Mouse (Mus musculus) embryo, embryonic 9.5 days (tissue): ENCODE results near the gene Ern1.
A peak's percentile ranks its signal among the peaks of the same experiment; 100 is the strongest.
"Not testable (repeated sequence)": the region's sequence is repeated elsewhere in the genome, so short reads cannot be mapped to it uniquely, and the experiment has no call there.

Experiments used
- DNase-seq: peaks from one replicate; pipeline ENCODE4 v3.0.0-alpha.2; 2017; ENCODE audit errors: extremely low spot score

The Ern1 gene

GRCm38 (mm10) chr11:106437543-106437942 is 50.1 kb downstream of the Ern1 start:
- DNase-seq: no peak

GRCm38 (mm10) chr11:106437039-106437438 is 50.6 kb downstream of the Ern1 start:
- DNase-seq: no peak

- no peak for DNase-seq
These were observed 57.3 kb downstream of the Ern1 start for GRCm38 (mm10) chr11:106430392-106430791.

- DNase-seq: no peak
These were observed 58.0 kb downstream of the Ern1 start for GRCm38 (mm10) chr11:106429689-106430088.

DNA sequence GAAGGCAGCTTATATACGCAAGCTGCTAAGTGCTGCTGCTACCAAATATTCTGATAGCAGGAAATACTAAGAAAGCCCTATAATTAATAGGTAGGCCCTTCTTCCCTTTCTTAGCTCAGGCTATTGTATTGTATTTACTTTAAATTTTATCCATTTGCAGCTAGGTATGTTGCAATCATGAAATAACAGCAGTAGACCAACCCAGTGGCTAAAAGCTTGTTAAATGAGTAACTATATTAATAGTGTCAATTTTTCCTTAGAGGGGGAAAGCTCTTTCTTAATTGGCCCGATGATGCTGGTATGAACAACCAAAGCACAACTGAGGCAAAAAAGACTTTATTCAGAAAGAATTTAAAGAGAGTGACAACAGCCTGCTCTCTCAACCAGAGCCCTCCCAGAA is 59.1 kb downstream of the Ern1 start:
- no peak for DNase-seq

DNA sequence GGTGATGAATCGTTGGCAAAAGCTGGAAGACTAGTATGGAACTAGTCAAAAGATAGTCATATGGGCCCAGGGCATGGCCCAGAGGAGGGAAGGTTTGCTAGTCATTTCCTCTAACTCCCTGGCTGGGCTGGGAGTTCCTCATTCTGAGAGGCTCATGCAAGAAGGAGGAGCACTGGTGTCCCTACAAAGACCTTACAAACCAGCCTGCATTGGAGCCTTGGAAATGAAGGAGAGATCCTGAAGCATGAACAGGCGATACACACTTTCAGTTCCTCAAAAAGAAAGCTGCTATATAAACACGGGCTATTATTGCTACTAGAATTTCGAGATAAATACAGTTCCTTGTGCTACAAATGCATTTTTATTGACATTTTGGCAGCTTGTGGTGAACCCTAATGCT is 59.5 kb downstream of the Ern1 start:
- DNase-seq: no peak

- DNase-seq: no peak
These were observed 61.2 kb downstream of the Ern1 start for GRCm38 (mm10) chr11:106426447-106426846.

DNA sequence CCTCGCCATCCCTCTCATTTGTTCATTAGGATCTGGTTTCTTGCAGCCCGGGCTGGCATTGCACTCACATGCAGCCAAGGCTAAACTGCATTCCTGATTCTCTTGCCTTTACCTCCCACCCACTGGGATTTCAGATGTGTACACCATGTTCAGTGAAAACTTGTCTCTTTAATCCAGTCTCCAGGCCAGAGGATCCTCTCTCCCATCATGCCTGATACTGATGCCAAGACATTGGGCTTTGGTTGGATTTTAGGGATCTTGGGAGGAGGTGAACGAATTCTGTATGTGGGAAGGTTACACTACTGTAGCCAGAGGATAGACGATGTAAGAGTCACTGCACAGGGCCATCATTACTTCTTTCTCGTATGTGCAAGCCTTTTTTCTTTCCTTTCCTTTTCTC is 62.5 kb downstream of the Ern1 start:
- no peak for DNase-seq

GRCm38 (mm10) chr11:106419262-106420102 is 68.2 kb downstream of the Ern1 start:
- no peak for DNase-seq

GRCm38 (mm10) chr11:106418622-106419196 is 68.9 kb downstream of the Ern1 start:
- peak; percentile 83 for DNase-seq

GRCm38 (mm10) chr11:106417860-106418259 is 69.8 kb downstream of the Ern1 start:
- no peak for DNase-seq

DNA sequence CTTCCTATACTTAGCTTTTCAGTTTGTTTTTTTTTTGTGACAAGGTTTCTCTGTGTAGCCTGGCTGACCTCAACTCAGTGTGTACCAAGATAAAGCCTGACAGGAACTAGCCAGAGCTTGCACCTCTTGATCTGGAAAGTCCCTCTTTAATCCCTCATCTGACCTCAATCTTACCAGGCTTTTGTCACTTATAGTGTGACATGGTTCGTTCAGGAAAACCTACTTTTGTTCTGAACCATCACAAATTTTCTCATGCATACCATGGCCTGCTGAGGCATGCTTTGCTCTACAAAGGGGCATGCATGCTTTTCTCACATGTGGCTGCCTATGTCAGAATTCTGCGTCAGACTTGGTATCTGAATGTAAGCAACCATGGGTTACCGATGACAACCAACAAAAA is 71.3 kb downstream of the Ern1 start:
- DNase-seq: no peak

DNA sequence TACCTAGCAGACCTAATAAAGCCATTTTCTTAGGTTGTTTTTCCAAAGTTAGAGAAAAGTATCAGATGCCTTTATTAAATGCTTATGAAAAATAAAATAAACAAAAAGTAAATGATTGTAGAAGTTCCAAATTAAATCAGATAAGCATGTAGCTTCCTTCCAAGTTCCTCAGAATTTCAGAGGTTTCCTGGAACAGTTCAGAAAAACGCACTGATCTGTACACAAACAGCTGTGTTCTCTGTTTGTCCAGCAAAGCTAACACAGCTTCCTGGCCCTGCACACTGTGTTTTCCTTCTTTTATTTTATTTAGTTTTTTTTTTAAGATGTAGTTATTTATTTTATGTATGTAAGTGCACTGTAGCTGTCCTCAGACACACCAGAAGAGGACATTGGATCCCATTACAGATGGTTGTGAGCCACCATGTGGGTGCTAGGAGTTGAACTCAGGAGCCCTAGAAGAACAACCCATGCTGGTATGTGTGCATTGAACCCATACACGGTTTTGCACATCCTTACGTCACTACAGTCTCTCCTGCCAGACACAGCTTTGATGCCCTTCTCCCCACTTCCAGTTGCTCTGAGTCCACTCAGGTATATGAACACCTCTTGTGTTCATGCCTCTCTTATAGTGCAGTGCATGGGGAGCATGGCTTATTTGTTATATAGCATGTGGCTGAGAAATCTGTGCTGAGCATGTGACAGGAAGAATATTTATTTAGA is 74.9 kb downstream of the Ern1 start:
- no peak for DNase-seq

DNA sequence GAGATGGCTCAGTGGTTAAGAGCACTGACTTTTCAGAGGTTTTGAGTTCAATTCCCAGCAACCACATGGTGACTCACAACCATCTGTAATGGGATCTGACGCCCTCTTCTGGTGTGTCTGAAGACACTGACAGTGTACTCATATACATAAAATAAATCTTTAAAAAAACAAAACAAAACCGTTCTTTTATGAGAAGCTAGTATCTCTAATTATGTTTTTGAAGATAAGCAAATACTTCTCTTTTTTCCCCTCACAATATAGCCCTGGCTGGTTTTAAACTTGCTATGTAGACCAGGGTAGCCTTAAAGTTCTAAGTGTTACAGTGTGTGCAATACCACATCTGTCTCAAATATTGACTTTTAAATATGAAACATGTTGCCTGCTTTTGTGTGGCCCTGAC is 76.5 kb downstream of the Ern1 start:
- DNase-seq: no peak

GRCm38 (mm10) chr11:106410507-106410906 is 77.1 kb downstream of the Ern1 start:
- no peak for DNase-seq

DNA sequence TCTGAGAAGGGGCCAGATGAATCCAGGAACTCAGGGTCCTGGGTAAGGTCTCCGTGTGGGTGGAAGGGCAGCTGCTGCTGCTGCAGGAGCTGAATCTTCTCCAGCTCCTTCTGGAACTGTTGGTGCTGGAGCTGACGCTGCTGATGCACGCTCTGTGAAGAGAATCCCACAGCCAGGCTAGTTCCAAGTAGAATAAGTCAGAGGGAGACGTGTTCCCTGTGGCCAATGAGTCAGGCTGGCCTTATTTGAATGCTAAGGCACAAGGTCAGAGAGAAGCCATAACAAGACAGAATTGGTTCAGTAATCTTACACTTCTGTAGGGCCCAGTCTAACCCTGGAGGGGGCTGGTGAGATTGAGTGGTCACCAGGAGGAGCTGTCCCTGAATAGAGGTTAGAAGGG is 77.6 kb downstream of the Ern1 start:
- DNase-seq: no peak

DNA sequence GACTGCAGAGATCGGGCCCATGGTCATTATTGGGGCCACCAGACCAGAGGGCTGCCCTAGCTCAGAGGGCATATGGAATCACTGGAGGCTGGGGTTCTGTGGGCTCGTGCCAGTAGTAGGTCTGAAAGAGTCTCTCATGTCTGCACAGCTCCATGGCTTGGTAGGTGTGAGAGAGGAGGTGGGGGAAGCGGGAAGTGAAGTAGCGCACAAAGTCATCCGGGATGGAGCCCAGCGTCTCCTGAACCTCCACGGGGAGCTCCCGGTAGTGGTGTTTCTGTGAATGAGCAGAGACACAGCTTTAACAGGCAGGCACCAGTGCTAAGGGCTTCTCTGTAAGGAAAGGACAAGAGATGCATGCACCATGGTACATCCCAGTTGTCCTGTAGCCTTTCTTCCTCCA is 89.2 kb downstream of the Ern1 start:
- no peak for DNase-seq

GRCm38 (mm10) chr11:106397656-106398055 is 90.0 kb downstream of the Ern1 start:
- no peak for DNase-seq

DNA sequence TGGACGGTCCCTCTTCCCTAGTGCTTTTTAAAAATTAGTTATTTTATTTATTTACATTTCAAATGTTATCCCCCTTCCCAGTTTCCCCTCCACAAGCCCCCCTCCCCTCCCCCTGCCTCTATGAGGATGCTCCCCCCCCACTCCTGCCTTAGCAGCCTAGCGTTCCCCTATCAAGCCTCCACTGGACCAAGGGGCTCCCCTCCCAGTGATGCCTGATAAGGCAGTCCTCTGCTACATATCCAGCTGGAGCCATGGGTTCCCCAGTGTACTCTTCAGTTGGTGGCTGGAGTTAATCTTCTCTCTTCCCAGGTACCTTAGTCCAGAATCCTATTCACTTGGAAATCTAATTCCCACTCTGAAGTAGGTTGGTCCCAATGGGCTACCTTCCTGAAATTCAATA is 93.6 kb downstream of the Ern1 start:
- not testable (repeated sequence) for DNase-seq

GRCm38 (mm10) chr11:106393331-106393616 is 94.4 kb downstream of the Ern1 start:
- DNase-seq: no peak

DNA sequence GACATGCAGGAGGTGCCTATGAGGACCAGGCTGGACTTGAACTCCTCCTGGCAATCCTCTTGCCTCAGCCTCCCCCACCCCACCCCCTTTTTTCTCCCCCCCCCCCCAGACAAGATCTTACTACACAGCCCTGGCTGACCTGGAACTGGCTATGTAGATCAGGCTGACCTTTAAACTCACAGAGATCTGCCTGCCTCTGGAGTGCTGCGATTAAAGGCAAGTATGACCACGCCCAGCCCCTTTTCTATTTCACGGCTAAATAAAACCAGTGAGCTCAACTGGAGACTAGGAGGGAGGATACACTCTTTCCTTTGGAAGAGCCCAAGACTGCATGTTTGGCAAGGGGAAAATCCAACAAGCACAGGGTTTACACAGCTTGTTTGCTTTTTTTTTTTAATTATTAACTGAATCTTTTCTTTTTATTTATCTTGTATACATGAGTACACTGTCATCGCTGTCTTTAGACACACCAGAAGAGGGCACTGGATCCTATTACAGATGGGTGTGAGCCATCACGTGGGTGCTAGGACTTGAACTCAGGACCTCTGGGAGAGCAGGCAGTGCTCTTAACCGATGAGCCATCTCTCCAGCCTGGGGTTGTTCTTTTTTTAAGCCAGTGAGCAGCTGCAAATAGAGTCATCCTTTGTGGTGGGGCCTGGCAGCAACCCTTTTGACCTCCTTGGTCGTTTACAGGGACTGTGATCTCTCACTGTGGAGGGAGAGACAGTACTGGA is 94.9 kb downstream of the Ern1 start:
- DNase-seq: no peak

DNA sequence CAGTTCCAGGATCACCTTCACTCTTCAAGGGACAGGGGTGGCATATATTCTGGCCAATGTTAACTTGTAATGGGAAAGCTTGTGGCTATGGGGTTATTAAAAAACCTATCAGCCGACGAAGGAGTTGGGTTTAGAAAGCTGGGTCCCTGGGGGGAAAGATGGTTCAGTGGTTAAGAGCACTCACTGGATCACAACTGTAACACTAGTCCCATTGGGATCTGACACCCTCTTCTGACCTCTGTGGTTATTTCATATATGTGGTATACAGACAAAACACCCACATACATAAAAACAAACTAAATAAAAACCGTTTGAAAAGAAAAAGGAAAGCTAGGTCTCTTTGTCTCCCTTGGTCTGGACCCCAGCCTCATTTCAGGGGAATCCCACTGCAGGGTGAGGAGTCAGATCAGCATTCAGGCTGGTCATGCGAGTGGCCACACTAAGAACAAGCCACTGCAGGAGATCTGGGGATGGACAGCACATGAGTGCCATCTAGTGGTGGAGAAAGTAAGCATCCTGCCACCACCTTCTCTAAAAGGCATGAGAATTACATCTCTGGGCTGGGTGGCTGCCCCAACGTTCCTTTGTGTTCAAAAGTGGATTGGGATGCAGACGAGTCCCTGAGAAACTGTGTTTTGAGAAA is 96.0 kb downstream of the Ern1 start:
- peak; percentile 72 for DNase-seq
